Mouse (Mus musculus): ENCODE measurements around the gene Gmppa. TPM values are rescaled to one million over a fixed set of nuclear protein-coding genes. Genes with fewer than 3 reads are reported as not detected.

The Gmppa gene
- polyA plus RNA-seq, 1 experiment, result 70.6 TPM

- peak; percentile 82 for TF ChIP-seq POLR2A (IDR thresholded peaks at IDR 0.05; ENCODE audit: low read depth, low read length)
- no peak for TF ChIP-seq CTCF (IDR thresholded peaks at IDR 0.05; ENCODE audit: borderline replicate concordance, insufficient read depth, low read length)
- Histone ChIP-seq H3K4me1 (ENCODE audit: control insufficient read depth, insufficient read depth, low read length) (peaks cover 5% of the 10 kb centered on the region; the same call in 1 of the 2 replicates), H3K27ac (ENCODE audit: insufficient read depth, low read length) (peak overlapping the region; percentile 86), H3K4me3 (ENCODE audit: insufficient read depth, low read length) (peak overlapping the region; percentile 8; the same call in 1 of the 2 replicates)
Observed at GRCm38 (mm10) chr1:75399755-75400492, 35.8 kb upstream of the Gmppa start.

- Histone ChIP-seq H3K27ac (ENCODE audit: insufficient read depth, low read length) (peak overlapping the region; percentile 67), H3K4me1 (ENCODE audit: control insufficient read depth, insufficient read depth, low read length) (peaks cover 5% of the 10 kb centered on the region; the same call in 1 of the 2 replicates), H3K4me3 (ENCODE audit: insufficient read depth, low read length) (peak overlapping the region; percentile 8; the same call in 1 of the 2 replicates)
- TF ChIP-seq POLR2A (IDR thresholded peaks at IDR 0.05; ENCODE audit: low read depth, low read length) (no peak), CTCF (IDR thresholded peaks at IDR 0.05; ENCODE audit: borderline replicate concordance, insufficient read depth, low read length) (no peak)
Observed at GRCm38 (mm10) chr1:75400493-75401115, 35.1 kb upstream of the Gmppa start.

GRCm38 (mm10) chr1:75405547-75405946 is 30.2 kb upstream of the Gmppa start:
- TF ChIP-seq POLR2A (IDR thresholded peaks at IDR 0.05; ENCODE audit: low read depth, low read length) (no peak), CTCF (IDR thresholded peaks at IDR 0.05; ENCODE audit: borderline replicate concordance, insufficient read depth, low read length) (no peak)
- no peak overlapping the region for H3K27ac ChIP-seq (ENCODE audit: insufficient read depth, low read length)
- H3K4me3 ChIP-seq (ENCODE audit: insufficient read depth, low read length), result no peak overlapping the region
- H3K4me1 ChIP-seq (ENCODE audit: control insufficient read depth, insufficient read depth, low read length), result peaks cover 2% of the 10 kb centered on the region; the same call in 1 of the 2 replicates

GRCm38 (mm10) chr1:75406173-75406572 is 29.6 kb upstream of the Gmppa start:
- TF ChIP-seq CTCF (IDR thresholded peaks at IDR 0.05; ENCODE audit: borderline replicate concordance, insufficient read depth, low read length) (no peak), POLR2A (IDR thresholded peaks at IDR 0.05; ENCODE audit: low read depth, low read length) (no peak)
- H3K4me3 ChIP-seq (ENCODE audit: insufficient read depth, low read length), result no peak overlapping the region
- no peaks in the 10 kb centered on the region for H3K4me1 ChIP-seq (ENCODE audit: control insufficient read depth, insufficient read depth, low read length)
- no peak overlapping the region for H3K27ac ChIP-seq (ENCODE audit: insufficient read depth, low read length)

- Histone ChIP-seq H3K4me3 (ENCODE audit: insufficient read depth, low read length) (no peak overlapping the region), H3K27ac (ENCODE audit: insufficient read depth, low read length) (no peak overlapping the region), H3K4me1 (ENCODE audit: control insufficient read depth, insufficient read depth, low read length) (no peaks in the 10 kb centered on the region)
- TF ChIP-seq CTCF (IDR thresholded peaks at IDR 0.05; ENCODE audit: borderline replicate concordance, insufficient read depth, low read length) (no peak), POLR2A (IDR thresholded peaks at IDR 0.05; ENCODE audit: low read depth, low read length) (no peak)
Observed at GRCm38 (mm10) chr1:75407056-75407455, 28.7 kb upstream of the Gmppa start.

GRCm38 (mm10) chr1:75408210-75408609 is 27.5 kb upstream of the Gmppa start:
- H3K4me1 ChIP-seq (ENCODE audit: control insufficient read depth, insufficient read depth, low read length), result no peaks in the 10 kb centered on the region
- H3K4me3 ChIP-seq (ENCODE audit: insufficient read depth, low read length), result no peak overlapping the region
- H3K27ac ChIP-seq (ENCODE audit: insufficient read depth, low read length), result no peak overlapping the region
- TF ChIP-seq POLR2A (IDR thresholded peaks at IDR 0.05; ENCODE audit: low read depth, low read length), result no peak
- no peak for TF ChIP-seq CTCF (IDR thresholded peaks at IDR 0.05; ENCODE audit: borderline replicate concordance, insufficient read depth, low read length)

GRCm38 (mm10) chr1:75409950-75410349 is 25.8 kb upstream of the Gmppa start:
- no peak for TF ChIP-seq POLR2A (IDR thresholded peaks at IDR 0.05; ENCODE audit: low read depth, low read length)
- TF ChIP-seq CTCF (IDR thresholded peaks at IDR 0.05; ENCODE audit: borderline replicate concordance, insufficient read depth, low read length), result no peak
- Histone ChIP-seq H3K27ac (ENCODE audit: insufficient read depth, low read length) (no peak overlapping the region), H3K4me3 (ENCODE audit: insufficient read depth, low read length) (no peak overlapping the region), H3K4me1 (ENCODE audit: control insufficient read depth, insufficient read depth, low read length) (no peaks in the 10 kb centered on the region)

GRCm38 (mm10) chr1:75412196-75412595 is 23.5 kb upstream of the Gmppa start:
- Histone ChIP-seq H3K4me1 (ENCODE audit: control insufficient read depth, insufficient read depth, low read length) (no peaks in the 10 kb centered on the region), H3K27ac (ENCODE audit: insufficient read depth, low read length) (no peak overlapping the region), H3K4me3 (ENCODE audit: insufficient read depth, low read length) (no peak overlapping the region)
- TF ChIP-seq CTCF (IDR thresholded peaks at IDR 0.05; ENCODE audit: borderline replicate concordance, insufficient read depth, low read length) (no peak), POLR2A (IDR thresholded peaks at IDR 0.05; ENCODE audit: low read depth, low read length) (no peak)

- Histone ChIP-seq H3K4me1 (ENCODE audit: control insufficient read depth, insufficient read depth, low read length) (no peaks in the 10 kb centered on the region), H3K27ac (ENCODE audit: insufficient read depth, low read length) (no peak overlapping the region), H3K4me3 (ENCODE audit: insufficient read depth, low read length) (no peak overlapping the region)
- TF ChIP-seq CTCF (IDR thresholded peaks at IDR 0.05; ENCODE audit: borderline replicate concordance, insufficient read depth, low read length) (peak; percentile 26; the same call in 1 of the 2 replicates), POLR2A (IDR thresholded peaks at IDR 0.05; ENCODE audit: low read depth, low read length) (no peak)
Observed at GRCm38 (mm10) chr1:75413749-75414148, 22.0 kb upstream of the Gmppa start.

- TF ChIP-seq CTCF (IDR thresholded peaks at IDR 0.05; ENCODE audit: borderline replicate concordance, insufficient read depth, low read length) (no peak), POLR2A (IDR thresholded peaks at IDR 0.05; ENCODE audit: low read depth, low read length) (no peak)
- no peaks in the 10 kb centered on the region for H3K4me1 ChIP-seq (ENCODE audit: control insufficient read depth, insufficient read depth, low read length)
- no peak overlapping the region for H3K4me3 ChIP-seq (ENCODE audit: insufficient read depth, low read length)
- H3K27ac ChIP-seq (ENCODE audit: insufficient read depth, low read length), result no peak overlapping the region
Observed at GRCm38 (mm10) chr1:75421794-75422193, 13.9 kb upstream of the Gmppa start.

Measured in embryonic fibroblast, embryonic 13.5 days (primary cell).